Mouse (Mus musculus) midbrain, embryonic 14.5 days (tissue): ENCODE data around the gene Dclk2. TPM values are rescaled to one million over a fixed set of nuclear protein-coding genes. Genes with fewer than 3 reads are reported as not detected.

Source experiments
- ATAC-seq: fragments of 200-750 bp; cut with Nextera tagmentation; 2 replicates; pipeline ENCODE4 v1.8.0; 2017; ENCODE audit warnings: moderate number of reproducible peaks, moderate library complexity; ENCODE audit not compliant: low FRiP score, low TSS enrichment
- DNase-seq: peaks from one replicate; pipeline ENCODE4 v3.0.0-alpha.2; 2015
- H3K27ac ChIP-seq: fragments of 300-500 bp; sonication (generic); replicated peaks from 2 replicates; pipeline ENCODE4 v1.5.1; 2014; ENCODE audit warnings: mild to moderate bottlenecking, low read depth, low read length, moderate library complexity
- H3K27me3 ChIP-seq: fragments of 300-500 bp; sonication (generic); 2 replicates; pipeline ENCODE4 v1.6.1; 2014; ENCODE audit warnings: low read length, control low read depth, mixed read lengths; ENCODE audit not compliant: control insufficient read depth, insufficient read depth
- H3K36me3 ChIP-seq: fragments of 300-500 bp; sonication (generic); 2 replicates; pipeline ENCODE4 v1.6.1; 2014; ENCODE audit warnings: low read length, control low read depth; ENCODE audit not compliant: control insufficient read depth, insufficient read depth
- H3K4me1 ChIP-seq: fragments of 300-500 bp; sonication (generic); 2 replicates; pipeline ENCODE4 v1.6.1; 2014; ENCODE audit warnings: mild to moderate bottlenecking, antibody characterized with exemption, low read length, control low read depth; ENCODE audit not compliant: control insufficient read depth, insufficient read depth
- H3K4me2 ChIP-seq: fragments of 300-500 bp; sonication (generic); 2 replicates; pipeline ENCODE4 v1.6.1; 2014; ENCODE audit warnings: mild to moderate bottlenecking, low read length, moderate library complexity
- H3K4me3 ChIP-seq: fragments of 300-500 bp; sonication (generic); replicated peaks from 2 replicates; pipeline ENCODE4 v1.5.1; 2014; ENCODE audit warnings: low read depth, low read length
- H3K9ac ChIP-seq: fragments of 300-500 bp; sonication (generic); replicated peaks from 2 replicates; pipeline ENCODE4 v1.6.1; 2014; ENCODE audit warnings: mild to moderate bottlenecking, low read length, moderate library complexity
- H3K9me3 ChIP-seq: fragments of 300-500 bp; sonication (generic); 2 replicates; pipeline ENCODE4 v1.6.1; 2016; ENCODE audit warnings: low read length, control low read depth, mixed read lengths; ENCODE audit not compliant: control insufficient read depth
- WGBS: fragments of 180-500 bp; shearing (Covaris S2); extraction: QIAGEN DNeasy Blood & Tissue Kit; methylation state at CpG from one replicate; pipeline ENCODE4 v1.1.7; 2014; 5-methylcytosine and 5-hydroxymethylcytosine counted together
- polyA plus RNA-seq: library from polyadenylated mRNA; unstranded; fragments of >200 nt; fragmentation: Nextera tagmentation; extraction: Ambion mirVana; gene quantifications from 2 replicates; pipeline ENCODE4 v1.2.1, GENCODE M21; 2014

Gene Dclk2
- polyA plus RNA-seq, 1 experiment from 2014 or later = 91.1 TPM

- Histone ChIP-seq H3K36me3 (peaks cover 15% of the 10 kb centered on the region), H3K9me3 (no peaks in the 10 kb centered on the region), H3K4me1 (peaks cover 18% of the 10 kb centered on the region; the same call in 1 of the 2 replicates), H3K9ac (no peak overlapping the region), H3K27me3 (no peaks in the 10 kb centered on the region), H3K4me3 (no peak overlapping the region), H3K4me2 (no peak overlapping the region), H3K27ac (peak overlapping the region; percentile 41; the same call in 1 of the 2 replicates)
- WGBS = 64% methylated on average over 8 of the region's 8 CpGs
- DNase-seq = no peak
- no peak for ATAC-seq
Measured at GRCm38 (mm10) chr3:86832115-86832514, 88.5 kb downstream of the Dclk2 start.

- Histone ChIP-seq H3K36me3 (peaks cover 28% of the 10 kb centered on the region), H3K4me2 (no peak overlapping the region), H3K4me1 (peaks cover 8% of the 10 kb centered on the region; the same call in 1 of the 2 replicates), H3K4me3 (no peak overlapping the region), H3K27ac (no peak overlapping the region), H3K27me3 (no peaks in the 10 kb centered on the region), H3K9ac (no peak overlapping the region), H3K9me3 (no peaks in the 10 kb centered on the region)
- WGBS = 94% methylated on average over 3 of the region's 3 CpGs
- no peak for ATAC-seq
- DNase-seq = no peak
Measured at GRCm38 (mm10) chr3:86827506-86827905, 93.1 kb downstream of the Dclk2 start.

- WGBS = 60% methylated on average over 3 of the region's 3 CpGs
- no peak overlapping the region for H3K4me3 ChIP-seq
Measured at GRCm38 (mm10) chr3:86821383-86821782, 99.3 kb downstream of the Dclk2 start.

GRCm38 (mm10) chr3:86820344-86820743 is 100.3 kb downstream of the Dclk2 start:
- no peaks in the 10 kb centered on the region for H3K9me3 ChIP-seq
- H3K27me3 ChIP-seq = no peaks in the 10 kb centered on the region
- H3K36me3 ChIP-seq = peaks cover 22% of the 10 kb centered on the region
- DNase-seq = no peak
- no peak for ATAC-seq
- peaks cover 17% of the 10 kb centered on the region; the same call in 1 of the 2 replicates for H3K4me1 ChIP-seq
- no peak overlapping the region for H3K9ac ChIP-seq
- H3K4me2 ChIP-seq = no peak overlapping the region
- 81% methylated on average over 10 of the region's 10 CpGs for WGBS
- no peak overlapping the region for H3K27ac ChIP-seq
- H3K4me3 ChIP-seq = no peak overlapping the region

More at GRCm38 (mm10) chr3:86821383-86821782, 99.3 kb downstream of the Dclk2 start:
- H3K9me3 ChIP-seq = no peaks in the 10 kb centered on the region
- no peaks in the 10 kb centered on the region for H3K27me3 ChIP-seq
- H3K27ac ChIP-seq = no peak overlapping the region
- DNase-seq = no peak
- H3K9ac ChIP-seq = no peak overlapping the region
- H3K4me2 ChIP-seq = no peak overlapping the region
- peaks cover 16% of the 10 kb centered on the region for H3K36me3 ChIP-seq
- ATAC-seq = no peak
- peaks cover 17% of the 10 kb centered on the region; the same call in 1 of the 2 replicates for H3K4me1 ChIP-seq

GRCm38 (mm10) chr3:86819372-86819771 is 101.3 kb downstream of the Dclk2 start:
- 97% methylated on average over 6 of the region's 6 CpGs for WGBS
- Histone ChIP-seq H3K36me3 (peaks cover 27% of the 10 kb centered on the region), H3K4me2 (no peak overlapping the region), H3K4me1 (peaks cover 17% of the 10 kb centered on the region; the same call in 1 of the 2 replicates), H3K4me3 (no peak overlapping the region), H3K27ac (no peak overlapping the region), H3K9me3 (no peaks in the 10 kb centered on the region), H3K9ac (no peak overlapping the region), H3K27me3 (no peaks in the 10 kb centered on the region)
- no peak for DNase-seq
- no peak for ATAC-seq

- ATAC-seq (no peak), DNase-seq (peak; percentile 47)
- Histone ChIP-seq H3K9ac (no peak overlapping the region), H3K4me3 (no peak overlapping the region), H3K9me3 (no peaks in the 10 kb centered on the region), H3K36me3 (peaks cover 29% of the 10 kb centered on the region), H3K4me1 (peaks cover 17% of the 10 kb centered on the region; the same call in 1 of the 2 replicates), H3K27me3 (no peaks in the 10 kb centered on the region), H3K4me2 (no peak overlapping the region), H3K27ac (no peak overlapping the region; the same call in 1 of the 2 replicates)
- WGBS = 48% methylated on average over 13 of the region's 13 CpGs
Measured at GRCm38 (mm10) chr3:86818001-86818585, 102.6 kb downstream of the Dclk2 start.

GRCm38 (mm10) chr3:86812689-86813088 is 108.0 kb downstream of the Dclk2 start:
- H3K36me3 ChIP-seq = peaks cover 32% of the 10 kb centered on the region
- H3K9ac ChIP-seq = no peak overlapping the region
- H3K4me1 ChIP-seq = peaks cover 8% of the 10 kb centered on the region; the same call in 1 of the 2 replicates
- no peaks in the 10 kb centered on the region for H3K27me3 ChIP-seq
- H3K27ac ChIP-seq = no peak overlapping the region
- H3K4me3 ChIP-seq = no peak overlapping the region
- WGBS = 21% methylated on average over 3 of the region's 3 CpGs
- no peak overlapping the region for H3K4me2 ChIP-seq
- H3K9me3 ChIP-seq = no peaks in the 10 kb centered on the region
- peak; percentile 90 for DNase-seq
- ATAC-seq = peak; percentile 69; the same call in 1 of the 2 replicates

GRCm38 (mm10) chr3:86810908-86811307 is 109.7 kb downstream of the Dclk2 start:
- Histone ChIP-seq H3K4me3 (no peak overlapping the region), H3K4me1 (peaks cover 6% of the 10 kb centered on the region; the same call in 1 of the 2 replicates), H3K27me3 (no peaks in the 10 kb centered on the region), H3K9ac (no peak overlapping the region), H3K27ac (no peak overlapping the region), H3K9me3 (no peaks in the 10 kb centered on the region), H3K36me3 (peaks cover 32% of the 10 kb centered on the region), H3K4me2 (no peak overlapping the region)
- DNase-seq = no peak
- ATAC-seq = no peak
- 92% methylated on average over 5 of the region's 5 CpGs for WGBS

GRCm38 (mm10) chr3:86809646-86810045 is 111.0 kb downstream of the Dclk2 start:
- WGBS = 65% methylated on average over 2 of the region's 2 CpGs
- Histone ChIP-seq H3K4me3 (no peak overlapping the region), H3K4me1 (peaks cover 6% of the 10 kb centered on the region; the same call in 1 of the 2 replicates), H3K27ac (peak overlapping the region; percentile 38), H3K27me3 (no peaks in the 10 kb centered on the region), H3K4me2 (no peak overlapping the region), H3K9ac (no peak overlapping the region), H3K9me3 (no peaks in the 10 kb centered on the region), H3K36me3 (peaks cover 33% of the 10 kb centered on the region)
- DNase-seq = no peak
- no peak for ATAC-seq
